Mouse (Mus musculus) layer of hippocampus, adult 11-12 months (tissue): ENCODE results near the gene Tprg.

Source experiments
- DNase-seq: peaks from one replicate; pipeline ENCODE4 v3.0.0; 2022; ENCODE audit warnings: low spot score

Gene Tprg

DNA sequence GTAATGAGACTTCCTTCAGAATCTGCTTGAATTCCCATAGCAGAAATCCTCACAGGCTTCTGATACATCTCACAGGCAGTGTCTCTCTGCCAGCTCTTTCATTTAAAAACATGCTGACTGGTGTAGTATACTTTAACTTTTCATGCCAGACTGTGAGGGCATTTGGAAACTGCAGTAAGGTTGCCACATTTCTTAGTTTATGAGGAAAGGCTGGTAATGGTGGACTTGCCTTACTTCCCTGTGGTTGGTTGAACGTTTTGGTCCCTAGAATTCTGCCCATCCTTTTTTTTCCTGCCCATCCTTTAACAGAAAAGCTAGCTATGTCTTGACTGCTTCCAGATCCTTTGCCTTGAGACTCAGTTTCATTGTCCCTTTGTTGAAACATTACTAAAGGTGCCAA, 138.8 kb downstream of the Tprg start:
- DNase-seq: no peak

DNA sequence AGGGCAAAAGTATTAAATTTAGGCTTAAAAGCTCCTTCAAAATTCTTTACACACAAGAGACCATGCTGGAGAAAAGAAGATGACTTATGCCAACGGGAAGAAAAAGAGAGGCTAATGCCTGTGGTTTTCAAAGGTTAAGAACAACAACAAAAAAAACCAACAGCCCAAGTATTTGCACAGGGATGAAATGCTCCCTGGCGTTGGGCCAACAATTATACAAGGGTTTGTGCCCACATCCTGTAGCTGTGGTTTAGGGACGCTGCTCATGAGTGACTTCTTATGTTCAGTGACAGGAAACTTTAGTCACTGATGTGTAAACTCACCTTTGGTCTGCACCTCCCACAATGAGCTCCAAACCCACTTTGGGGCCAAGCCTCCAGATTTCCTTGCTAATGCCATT, 139.6 kb downstream of the Tprg start:
- DNase-seq: no peak

DNA sequence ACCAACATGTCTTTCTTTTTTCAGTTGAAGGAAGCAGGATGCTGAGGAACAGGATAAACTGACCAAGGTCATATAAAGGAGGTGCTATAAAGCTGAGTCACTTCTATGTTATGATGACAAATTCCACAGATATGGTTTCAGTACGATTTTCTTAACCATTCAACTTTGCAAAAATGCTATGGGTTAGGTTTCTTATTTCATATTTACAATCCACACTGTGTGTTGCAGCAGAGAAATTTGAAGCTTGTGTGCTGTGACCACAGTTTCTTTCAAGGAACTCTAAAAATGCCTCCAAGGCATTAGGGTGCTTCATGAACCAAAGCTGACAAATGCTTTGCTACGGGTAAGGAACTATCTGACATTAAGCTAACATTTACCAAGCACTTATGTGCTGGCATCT, 153.4 kb downstream of the Tprg start:
- DNase-seq: no peak

DNA sequence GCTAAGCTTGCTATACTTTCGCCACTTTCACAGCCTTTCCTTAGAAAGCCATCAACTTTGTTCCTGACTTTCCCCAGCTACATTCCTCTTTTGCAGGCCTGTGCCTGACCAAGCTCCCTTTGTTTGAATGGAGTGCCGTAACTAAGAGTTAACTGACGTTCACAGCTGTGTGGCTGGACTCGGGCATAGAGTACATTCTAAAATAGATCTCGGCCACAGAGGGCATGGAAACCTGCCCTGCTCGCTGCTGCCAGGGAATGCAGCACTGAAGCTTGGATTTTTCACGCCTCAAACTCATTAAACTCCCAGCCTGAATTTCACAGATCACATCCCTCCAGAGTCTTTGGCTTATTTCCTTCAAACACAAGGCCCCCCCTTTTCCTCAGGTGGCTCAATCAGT, 159.0 kb downstream of the Tprg start:
- DNase-seq: no peak

DNA sequence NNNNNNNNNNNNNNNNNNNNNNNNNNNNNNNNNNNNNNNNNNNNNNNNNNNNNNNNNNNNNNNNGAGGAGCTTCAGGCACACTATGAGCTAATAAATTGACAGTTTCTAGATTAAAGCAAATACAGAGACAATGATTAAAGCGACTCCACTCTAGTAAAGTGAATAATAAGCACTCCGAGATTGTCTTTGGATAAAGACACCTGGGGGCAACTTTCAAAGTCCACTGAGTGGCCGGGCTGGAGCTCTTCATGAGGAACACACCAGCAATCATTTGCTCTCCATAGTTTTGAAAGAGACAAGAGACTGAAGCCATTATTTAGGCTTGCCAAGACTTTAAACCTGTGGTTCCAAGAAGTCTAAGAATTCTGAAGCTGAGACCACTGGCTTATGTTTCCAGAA, 164.9 kb downstream of the Tprg start:
- no peak for DNase-seq

DNA sequence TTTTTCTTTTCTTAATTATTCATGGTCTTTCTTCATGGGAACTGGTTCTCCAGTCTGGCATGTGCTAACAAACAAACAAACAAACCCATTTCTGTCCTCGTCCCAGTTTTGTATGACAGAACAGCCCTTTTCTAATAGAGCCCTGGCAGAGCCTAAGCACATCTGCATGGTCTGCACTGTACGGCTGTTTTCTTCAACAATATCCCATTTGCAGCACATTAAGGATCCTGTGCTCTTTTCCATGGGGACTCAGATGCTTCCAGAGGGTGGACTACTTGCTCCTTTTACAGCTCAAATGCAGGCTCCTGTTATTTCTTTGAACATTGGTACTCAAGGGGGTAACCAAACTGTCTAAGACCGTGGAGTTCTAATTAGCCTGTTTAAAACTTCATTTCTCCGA, 178.1 kb downstream of the Tprg start:
- DNase-seq: no peak

DNA sequence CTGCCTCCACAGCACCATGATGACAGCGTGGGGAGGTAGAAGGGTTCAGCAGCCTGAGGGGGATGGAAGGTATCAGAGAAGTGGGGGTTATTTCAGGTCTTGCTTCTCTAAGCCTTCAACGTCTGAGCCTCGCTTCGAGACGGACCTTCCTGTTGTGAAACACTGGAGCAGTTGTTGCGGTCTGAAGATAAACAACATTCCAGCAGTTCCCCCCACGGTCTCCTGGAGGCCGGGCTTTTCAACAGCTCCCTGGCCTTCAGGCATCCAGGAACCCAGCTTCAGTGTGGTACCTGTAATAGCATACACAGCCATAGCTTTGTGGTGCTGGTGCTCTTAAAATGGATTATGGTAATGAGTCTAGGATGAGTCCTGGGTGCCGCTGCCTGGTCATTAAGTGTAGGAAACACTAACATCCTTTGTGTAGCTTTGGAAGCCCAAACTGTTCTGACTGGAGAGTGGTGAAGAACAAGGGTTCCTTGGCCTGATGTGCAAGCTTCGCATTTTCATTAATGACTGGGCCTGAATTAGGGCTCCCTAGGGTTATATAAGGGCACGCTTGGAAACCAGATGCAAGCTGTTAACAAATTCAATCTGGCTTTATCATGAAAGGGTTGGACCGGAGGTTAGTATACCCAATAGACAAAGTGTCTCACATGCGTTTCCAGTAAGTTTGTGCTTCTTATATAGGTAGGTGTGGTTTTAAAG, 179.0 kb downstream of the Tprg start:
- DNase-seq: peak; percentile 30

DNA sequence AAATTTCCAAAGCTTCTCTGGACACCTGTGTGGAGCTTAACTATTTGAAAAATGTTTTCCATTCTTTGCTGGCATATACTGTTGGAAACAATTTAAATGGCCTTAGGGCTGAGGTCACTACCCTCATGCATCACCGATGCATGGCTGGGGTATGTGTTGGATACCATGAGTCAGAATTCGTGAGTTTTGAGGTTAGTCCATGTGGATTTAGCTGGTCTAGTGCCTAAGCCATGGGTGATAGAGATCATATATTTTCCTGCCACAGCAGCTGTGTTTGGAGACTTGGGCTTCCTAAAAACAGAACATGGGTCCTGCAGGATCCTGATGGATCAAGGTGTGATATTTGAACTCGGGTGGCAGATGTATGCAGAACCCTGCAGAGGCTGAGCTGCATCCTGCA, 181.4 kb downstream of the Tprg start:
- DNase-seq: no peak

DNA sequence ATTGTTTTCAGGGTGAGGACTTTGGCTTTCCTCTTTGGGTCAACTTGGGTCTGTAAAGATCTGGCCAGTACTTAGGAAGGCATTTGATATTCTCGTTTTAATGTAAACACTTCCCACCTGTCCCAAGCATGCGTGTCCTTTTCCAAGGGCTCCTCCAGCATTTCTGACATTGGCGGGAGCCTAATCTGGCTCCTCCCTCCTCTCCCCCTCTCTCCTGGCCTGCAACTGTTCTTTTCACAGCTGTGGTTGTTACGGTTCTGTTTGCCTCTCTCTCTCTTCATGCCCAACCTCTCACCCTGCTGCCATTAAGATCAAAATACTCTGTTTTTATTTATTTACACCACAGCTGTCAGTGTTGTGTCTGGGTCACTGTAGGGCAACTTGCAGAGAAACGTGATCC, 182.0 kb downstream of the Tprg start:
- DNase-seq: no peak
